Mouse (Mus musculus) 3134 (cell line): ENCODE data around the gene Nt5dc2.
A peak's percentile ranks its signal among the peaks of the same experiment; 100 is the strongest.

Experiments used
- DNase-seq: peaks from one replicate; pipeline ENCODE4 v3.0.0-alpha.2; 2011; ENCODE audit warnings: low spot score; ENCODE audit not compliant: insufficient read length; ENCODE audit errors: extremely low read depth

Nt5dc2 gene

DNA sequence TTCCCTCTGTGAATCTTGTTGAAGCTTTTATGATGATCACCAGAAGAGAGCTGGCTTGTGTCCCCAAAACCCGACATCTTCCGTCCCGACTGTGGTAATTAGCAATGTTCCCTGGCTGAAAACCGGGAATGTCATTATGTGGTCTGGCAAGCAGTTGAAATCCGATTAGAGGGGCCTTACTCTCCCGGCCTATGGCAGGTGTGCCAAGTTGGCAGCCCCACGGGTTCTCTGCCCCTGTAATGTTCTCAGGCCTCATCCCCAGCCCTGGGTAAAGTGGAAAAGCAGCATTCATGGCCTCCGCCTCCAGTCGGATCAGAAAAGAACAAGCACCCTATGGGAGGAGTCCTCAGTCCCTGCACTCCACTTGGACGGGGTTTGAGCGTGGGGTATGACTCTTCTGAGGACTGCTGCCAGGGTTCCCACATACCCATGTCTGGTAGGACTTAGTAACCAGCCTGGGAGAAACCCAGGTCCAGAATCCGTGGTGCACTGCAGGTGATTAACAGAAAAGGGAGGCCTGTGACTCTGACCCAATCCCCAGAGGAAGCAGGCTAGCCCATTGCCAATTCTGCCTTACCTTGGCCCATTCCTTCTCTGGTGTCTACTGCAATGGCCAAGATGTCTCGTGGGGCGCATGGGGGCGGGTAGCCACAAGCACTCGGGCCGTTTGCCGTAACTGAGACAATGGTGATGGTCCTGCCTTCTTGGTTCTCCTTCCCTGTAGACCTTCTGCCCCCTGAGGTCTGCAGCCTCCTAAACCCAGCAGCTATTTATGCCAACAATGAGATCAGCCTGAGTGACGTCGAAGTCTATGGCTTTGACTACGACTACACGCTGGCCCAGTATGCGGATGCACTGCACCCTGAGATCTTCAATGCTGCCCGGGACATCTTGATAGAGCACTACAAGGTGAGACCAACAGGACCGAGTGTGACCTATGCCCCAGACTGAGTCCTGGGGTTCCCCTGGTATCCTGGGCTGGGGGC lies 3.5 kb downstream of the Nt5dc2 start:
- no peak for DNase-seq

DNA sequence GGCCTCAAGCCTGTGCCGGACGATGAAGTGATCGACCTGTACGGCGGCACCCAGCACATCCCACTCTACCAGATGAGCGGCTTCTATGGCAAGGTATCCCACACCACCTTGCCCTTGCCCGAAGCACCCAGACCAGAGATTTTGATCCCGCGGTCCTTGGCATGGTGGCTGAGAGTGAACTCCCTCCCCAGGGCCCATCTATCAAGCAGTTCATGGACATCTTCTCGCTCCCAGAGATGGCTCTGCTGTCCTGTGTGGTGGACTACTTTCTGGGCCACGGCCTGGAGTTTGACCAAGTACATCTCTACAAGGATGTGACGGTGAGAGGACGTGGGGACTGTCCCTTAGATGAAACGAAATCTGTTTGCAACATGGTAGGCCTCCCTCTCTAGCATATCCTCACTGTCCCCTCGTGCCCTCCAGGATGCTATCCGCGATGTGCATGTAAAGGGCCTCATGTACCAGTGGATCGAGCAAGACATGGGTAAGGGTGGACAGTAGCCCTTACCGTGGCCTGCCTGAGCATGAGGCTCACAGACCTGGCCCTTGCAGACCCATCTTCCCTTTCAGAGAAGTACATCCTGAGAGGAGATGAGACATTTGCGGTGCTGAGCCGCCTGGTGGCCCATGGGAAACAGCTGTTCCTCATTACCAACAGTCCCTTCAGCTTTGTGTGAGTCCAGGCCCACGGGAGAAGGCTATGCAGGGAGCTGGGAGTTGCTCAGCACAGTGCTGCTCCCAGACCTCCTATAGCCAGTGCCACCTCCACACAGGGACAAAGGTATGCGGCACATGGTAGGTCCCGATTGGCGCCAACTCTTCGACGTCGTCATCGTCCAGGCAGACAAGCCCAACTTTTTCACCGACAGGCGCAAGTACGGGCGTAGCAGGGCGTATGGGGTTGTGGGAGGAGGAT lies 4.9 kb downstream of the Nt5dc2 start:
- no peak for DNase-seq

DNA sequence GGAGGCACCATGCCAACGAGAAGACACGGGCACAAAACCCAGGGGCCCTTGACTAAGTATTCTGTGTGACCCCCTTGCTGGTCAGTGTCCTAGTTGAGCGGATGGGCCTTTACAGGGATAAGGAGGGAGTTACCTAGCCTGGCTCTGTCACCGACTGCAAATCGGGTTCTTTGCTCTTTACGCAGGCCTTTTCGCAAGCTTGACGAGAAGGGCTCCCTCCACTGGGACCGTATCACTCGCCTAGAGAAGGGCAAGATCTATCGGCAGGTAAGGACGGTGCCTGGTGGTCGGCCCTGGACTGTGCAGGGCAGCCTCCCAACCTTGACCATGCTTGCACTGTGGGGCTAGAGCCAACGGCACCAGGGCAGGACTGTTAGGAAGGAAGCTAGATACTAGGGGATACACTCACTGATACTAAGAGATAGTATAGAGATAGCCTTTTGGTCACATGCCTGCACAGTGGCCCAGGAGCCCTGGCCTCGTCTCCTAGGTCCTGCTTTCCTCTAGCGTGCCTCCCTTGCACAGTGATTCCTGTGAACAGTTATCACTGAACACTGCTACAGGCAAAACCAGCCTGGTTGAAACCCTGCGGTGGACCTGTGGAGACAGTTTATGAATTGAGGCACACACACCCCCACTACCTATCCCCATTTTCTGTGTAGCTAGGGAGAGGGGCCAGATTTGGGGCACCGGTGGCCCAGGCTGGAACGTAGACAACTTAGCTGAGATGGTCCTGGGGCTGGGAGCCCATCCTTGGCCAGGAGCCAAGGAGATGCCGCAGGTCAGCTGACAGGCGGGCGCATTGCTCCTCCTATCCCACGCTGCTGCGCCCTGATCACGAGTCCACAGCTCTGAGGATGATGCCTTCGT lies 5.8 kb downstream of the Nt5dc2 start:
- no peak for DNase-seq

DNA sequence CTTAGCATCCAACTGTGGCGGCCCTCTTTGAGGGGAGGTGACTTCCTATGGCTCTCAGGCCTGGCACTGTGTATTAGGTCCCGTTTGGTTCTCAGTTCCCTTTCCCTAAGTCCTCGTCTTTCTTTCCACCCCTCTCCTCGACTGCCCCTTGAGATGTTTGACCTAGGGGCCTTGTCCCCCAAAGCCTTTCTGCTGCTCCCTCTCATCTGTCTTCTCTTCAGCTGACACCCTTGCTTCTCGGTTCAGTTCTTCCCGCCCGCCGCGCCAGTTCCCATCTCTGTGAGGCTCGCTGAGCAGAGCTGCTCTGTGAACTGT lies 6.4 kb downstream of the Nt5dc2 start:
- DNase-seq, result no peak

DNA sequence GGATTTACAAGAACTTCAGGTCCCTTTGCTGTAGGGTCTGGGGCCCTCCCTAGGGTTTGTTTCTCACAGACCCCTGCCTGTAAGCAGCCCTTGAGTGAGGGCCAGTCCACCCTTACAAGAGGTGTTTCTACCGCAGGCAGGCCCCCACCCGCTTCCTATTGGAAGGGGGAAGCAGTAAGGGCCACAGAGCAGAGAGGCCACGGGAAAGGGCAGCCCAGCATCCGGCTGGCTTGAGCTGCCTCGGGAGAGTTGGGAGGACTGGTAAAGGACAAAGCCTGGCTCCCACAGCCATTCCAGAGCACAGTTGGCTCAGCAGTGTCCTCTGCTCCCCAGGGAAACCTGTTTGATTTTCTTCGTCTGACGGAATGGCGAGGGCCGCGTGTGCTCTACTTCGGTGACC lies 6.9 kb downstream of the Nt5dc2 start:
- no peak for DNase-seq

DNA sequence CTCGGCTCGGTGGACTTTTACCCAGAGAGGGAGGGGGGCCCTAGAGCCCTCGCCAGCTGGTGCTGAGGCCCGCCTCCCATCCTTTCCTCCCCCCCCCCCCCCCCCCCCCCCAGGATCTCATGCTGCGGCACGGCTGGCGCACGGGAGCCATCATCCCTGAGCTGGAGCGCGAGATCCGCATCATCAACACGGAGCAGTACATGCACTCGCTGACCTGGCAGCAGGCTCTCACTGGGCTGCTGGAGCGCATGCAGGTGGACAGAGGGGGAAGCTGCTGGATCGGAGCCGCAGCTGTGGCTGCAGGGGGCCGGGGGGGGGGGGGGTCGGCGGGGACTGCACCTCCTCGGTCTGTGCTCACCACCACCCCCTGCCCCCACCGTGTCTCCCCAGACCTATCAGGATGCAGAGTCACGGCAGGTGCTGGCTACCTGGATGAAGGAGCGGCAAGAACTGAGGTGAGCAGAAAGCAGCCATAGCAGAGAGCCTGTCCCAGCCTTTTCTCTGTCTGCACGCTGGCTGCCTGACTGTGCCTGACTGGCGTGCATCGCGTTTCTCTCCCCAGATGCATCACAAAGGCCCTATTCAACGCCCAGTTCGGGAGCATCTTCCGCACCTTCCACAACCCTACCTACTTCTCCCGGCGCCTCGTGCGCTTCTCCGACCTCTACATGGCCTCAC lies 7.5 kb downstream of the Nt5dc2 start:
- DNase-seq, result no peak

DNA sequence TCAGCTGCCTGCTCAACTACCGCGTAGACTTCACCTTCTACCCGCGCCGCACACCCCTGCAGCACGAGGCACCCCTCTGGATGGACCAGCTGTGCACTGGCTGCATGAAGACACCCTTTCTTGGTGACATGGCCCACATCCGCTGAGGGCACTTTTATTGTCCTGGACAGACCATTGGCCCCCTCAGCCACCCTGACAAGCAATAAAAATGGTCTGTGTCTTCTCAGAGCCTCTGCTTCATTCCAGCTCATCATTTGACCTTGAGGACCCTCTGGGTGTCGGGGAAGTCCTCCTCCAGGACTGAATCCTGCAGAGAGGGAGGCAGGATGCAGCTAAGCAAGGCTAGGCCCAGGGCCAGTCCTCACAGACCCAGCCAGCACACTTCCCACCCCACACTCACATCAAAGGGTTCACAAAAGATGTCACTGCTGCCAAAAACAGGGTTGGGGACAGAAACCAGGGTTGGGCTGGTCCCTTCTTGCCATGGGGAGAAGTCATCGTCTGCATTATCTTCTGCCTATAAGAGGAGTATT lies 8.1 kb downstream of the Nt5dc2 start:
- DNase-seq, result no peak

DNA sequence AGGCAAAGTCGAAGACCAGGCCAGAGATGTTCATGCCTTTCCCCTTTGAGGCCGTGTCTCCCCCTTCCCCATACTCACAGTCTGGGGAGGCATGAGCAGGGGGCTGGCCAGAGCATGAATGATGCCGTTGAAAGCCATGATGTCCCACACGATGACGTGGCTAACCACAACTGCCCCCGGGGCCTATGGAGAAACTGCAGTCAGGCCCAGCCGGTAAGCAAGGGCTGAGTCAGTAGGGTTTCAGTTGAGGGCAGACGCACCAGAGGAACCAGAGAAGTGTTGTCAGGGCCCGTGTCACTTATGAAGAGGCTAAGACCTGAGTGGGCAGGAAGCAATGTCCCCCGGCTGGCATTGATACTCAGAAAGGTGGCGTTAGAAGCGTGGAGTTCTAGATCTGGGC lies 8.8 kb downstream of the Nt5dc2 start:
- peak; percentile 46 for DNase-seq

DNA sequence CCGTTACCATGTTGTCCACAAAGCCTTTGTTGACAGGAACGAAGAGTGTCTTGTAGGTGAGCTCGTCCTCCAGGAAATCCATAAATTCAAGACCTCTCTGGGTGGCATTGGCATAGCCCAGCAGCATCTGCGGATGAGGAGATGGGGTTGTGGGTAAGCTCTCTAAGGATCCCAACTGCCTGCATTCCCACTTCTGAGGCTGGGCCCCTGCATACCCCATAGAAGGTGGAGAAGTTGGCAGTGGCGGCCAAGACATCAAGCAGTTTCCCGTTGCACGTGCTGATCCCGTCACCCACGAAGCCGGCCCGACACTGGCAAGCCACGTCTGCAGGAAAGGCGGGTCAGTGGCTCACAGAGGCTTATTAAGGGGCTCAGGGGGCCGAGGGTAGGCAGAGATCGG lies 9.3 kb downstream of the Nt5dc2 start:
- no peak for DNase-seq

DNA sequence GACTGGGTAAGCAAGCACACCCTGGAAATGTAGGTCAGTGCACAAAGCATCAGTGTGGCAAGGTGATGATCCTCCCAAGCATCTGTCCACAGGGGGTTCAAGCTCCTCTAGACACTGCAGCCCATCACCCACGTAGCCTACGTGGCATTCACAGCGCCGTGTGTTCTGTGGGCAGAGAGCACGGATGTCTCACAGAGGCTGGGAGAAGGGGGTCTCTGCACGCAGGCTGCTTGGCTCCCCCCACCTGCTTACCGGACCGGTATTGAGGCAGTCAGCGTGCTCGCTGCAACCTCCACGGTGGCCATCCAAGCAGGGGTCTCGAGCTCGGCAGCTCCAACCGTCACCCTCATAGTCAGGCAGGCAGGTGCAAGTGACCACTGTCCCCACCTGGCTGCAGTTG lies 10.2 kb downstream of the Nt5dc2 start:
- no peak for DNase-seq

DNA sequence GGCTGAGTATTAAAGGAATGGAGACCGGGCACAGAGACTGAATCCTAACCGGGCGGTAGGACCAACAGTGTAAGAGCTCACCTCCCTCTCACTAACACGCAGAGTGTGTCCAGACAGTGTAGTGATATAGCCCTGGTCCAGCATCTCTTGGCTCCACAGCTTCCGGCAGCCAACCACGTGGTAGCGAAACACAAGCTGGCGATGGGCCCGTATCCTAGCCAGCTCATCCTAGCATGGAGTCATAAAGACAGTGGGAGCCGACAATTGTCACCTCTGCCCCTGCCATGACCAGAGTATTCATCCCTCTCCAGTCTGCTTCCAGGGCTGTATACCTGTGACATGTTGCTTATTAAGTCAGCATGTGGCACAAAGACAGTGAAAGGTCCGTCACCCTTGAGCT lies 14.8 kb downstream of the Nt5dc2 start:
- no peak for DNase-seq

DNA sequence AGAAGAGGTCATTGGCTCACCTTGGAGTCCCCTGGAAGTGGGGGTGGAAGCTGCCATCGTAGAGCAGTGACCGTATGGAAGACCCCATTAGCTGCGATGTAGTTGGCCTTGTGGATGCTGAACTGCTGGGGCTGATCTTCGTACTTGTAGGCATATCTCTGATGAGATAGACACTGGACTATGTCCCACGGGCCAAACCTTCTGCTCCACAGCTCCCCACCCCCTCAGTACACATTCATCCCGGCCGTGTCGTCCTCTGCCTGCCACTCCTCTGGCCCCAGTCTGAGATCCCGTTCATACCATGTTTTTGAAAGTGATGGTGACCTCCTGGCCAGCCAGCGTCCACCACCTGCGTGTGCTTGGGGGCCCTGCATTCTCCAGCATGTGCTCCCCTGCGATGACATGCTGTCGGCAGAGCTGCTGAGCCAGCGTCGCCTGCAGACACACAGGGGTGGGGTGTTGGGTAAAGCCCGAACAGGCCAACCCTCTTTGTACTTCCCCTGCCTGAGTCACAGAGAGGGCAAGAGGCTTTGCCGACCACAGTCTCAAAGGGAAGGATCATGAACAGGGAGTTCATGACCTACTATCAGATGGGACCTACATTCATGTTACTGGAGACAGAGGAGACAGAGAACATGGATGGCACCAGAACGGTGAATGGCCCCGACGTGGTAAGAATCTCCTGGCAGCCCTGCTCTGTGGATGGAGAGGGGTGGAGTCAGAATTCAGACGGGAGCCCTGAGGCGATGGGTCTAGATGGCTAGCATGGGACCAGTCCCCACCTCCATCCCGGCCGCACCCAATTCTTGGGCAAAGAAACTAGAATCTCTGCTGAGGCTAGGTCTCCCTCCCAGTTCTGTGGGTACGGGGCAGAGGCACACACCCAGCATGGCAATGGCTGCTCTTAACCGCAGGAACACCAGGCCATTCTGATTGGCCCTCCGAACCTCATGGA lies 29.6 kb downstream of the Nt5dc2 start:
- peak; percentile 34 for DNase-seq

DNA sequence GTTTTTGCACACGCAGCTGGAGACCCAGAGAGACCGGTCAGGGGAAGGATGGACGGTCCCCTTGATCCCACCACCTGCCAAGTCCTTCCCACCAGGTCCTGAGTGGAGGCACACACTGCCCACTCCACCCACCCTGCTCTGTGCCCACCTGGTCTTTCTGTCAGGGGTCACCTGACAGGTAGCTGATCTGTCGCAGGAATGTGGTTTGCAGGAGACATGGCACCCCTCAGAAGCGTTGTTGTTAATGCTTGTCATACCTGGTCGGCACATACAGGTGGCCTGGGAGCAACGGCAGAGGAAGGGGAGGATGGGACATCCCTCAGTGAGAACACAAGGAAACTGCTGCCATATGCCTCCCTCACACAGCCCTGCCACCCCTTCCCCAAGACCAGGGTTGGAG lies 30.3 kb downstream of the Nt5dc2 start:
- DNase-seq, result no peak

DNA sequence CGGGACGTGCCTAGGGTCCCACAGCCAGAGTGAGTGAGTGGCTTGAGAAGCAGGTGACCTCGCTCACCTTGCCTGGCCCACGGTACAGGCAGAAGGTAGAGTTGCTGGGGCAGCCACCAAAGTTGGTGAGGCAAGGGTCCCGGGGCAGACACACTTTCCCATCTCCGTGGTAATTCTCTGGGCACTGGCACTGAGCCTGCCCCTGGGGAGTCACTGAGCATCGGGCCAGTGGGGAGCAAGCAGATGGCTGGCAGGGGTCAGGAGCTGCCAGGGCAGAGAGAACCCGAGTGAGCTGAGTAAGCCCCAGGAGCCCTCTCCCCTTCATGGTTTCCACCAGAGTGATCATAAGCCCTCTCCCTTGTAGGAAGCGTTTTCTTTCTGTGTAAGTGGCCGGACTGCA lies 30.8 kb downstream of the Nt5dc2 start:
- no peak for DNase-seq

DNA sequence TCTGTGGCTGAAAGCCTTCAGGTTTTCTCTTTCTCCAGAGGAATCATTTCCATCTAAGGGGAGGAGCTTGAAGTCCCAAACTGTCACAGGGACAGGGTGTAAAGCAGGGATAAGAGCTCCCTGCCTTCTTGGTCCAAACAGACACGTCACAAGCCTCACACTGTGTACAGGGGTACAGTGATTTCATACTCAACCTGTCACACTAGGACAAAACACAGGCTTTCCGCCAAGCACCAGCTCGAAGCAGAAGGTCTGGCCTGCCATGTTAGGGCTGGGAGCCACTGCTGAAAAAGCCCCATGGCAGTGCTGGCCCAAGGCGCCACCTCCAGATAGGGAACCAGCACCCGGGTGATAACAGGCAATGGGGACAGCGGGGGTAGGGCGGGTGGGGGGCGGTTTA lies 33.2 kb downstream of the Nt5dc2 start:
- DNase-seq, result no peak

DNA sequence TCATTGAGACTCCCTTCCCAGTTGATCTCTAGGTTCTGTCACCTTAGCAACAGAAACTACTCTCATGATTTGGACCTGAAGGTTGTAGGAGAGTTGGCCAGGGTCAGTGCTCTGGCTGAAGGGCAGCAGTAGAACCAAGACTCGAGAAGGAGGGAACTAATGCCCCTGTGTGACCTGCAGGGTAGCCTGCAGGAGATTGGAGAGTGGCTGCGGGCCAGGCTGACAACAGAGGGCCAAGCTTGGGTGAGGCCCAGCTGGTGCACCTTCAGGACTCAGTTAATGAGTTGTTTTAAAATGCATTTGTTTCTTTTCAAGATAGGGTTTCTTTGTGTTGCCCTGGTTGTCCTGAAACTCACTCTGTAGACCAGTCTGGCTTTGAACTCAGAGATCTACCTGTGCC lies 34.2 kb downstream of the Nt5dc2 start:
- DNase-seq, result no peak

DNA sequence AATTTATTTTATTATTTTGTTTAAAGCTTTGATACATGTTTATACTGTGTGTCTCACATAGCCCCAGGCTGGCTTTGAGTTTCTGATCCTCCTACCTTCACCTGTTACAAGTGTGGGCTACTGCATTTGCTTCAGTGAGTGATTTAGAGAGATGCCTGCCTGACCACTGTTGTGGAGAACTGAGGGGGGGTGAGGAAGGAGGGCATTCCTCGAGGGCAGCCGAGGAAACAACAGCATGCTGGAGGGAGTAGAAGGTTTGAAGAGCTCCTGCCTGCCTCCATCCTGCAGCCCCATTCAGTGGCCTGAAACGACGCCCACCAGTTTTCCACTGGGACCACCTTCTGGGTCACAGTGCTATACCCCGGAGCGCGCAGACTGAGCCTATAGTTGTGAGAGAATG lies 34.6 kb downstream of the Nt5dc2 start:
- no peak for DNase-seq

DNA sequence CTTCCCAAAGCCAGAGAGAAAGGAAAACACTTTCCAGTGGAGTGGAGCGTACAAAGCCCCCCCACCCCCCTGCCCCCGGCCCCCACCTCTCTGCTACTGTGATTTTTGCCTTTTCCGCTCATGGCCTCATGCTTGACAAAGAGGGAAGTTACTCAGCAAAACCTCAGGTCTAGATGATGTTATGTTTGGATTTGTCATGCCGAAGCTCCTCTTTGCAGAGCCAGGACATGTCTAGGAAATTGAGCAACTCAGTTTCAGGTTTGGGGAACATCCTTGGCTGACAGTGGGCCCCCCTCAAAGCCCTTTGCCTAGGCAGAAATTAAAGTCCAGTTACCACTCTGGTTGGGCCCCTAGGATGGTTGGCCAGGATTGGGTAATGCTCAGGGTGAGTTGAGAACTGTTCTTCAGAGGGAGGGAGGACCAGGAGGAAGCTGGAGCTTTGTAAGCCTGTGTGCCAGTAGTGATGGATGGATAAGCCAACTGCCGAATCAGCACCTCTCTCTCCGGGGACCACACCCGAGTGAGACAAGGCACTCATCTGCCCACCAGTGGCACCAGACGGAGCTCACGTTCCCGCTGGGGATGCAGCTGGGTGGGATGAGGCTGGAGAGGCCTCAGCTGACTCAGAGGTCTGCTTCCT lies 35.3 kb downstream of the Nt5dc2 start:
- DNase-seq, result peak; percentile 50
